Mouse (Mus musculus): ENCODE measurements around the gene Ripor2.

- TF ChIP-seq CTCF (IDR thresholded peaks at IDR 0.05; ENCODE audit: borderline replicate concordance, insufficient read depth, low read depth, low read length) (no peak), POLR2A (IDR thresholded peaks at IDR 0.05; ENCODE audit: borderline replicate concordance, insufficient read depth, low read length) (no peak)
These were observed 199.9 kb downstream of the Ripor2 start for GRCm38 (mm10) chr13:24781916-24782315.

All from cerebellum, adult 2 months (tissue).